Mouse (Mus musculus): ENCODE measurements around the gene 0610040J01Rik. TPM values are rescaled to one million over a fixed set of nuclear protein-coding genes. Genes with fewer than 3 reads are reported as not detected.
"Not testable (repeated sequence)": the region's sequence is repeated elsewhere in the genome, so short reads cannot be mapped to it uniquely, and the experiment has no call there.

The 0610040J01Rik gene
- polyA plus RNA-seq, 1 experiment from 2014 or later = 5.1 TPM

DNA sequence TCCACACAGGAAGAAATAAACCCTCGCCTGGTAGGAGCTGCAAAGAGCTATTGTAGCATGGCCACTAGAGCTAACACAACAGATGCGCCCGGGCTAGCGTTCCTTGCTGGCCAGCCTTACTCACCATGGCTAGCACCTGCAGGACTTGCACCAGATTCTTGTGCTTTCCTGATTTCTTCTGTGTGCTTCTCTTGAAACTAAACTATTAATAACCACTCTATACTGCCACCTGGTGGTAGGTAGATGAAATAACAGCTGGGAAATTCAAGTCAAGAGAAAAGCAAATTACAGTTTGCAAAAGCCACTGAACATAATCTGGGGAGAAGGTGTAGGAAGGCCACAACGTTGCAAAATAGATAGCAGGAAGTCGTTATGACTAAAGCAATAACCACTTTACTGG lies 74.5 kb downstream of the 0610040J01Rik start:
- Histone ChIP-seq H3K27me3 (replicated peaks; ENCODE audit: control insufficient read depth, insufficient read depth, low read length) (no peaks in the 10 kb centered on the region), H3K4me2 (ENCODE audit: low read length) (no peak overlapping the region), H3K27ac (ENCODE audit: low read length) (no peak overlapping the region), H3K9me3 (ENCODE audit: control insufficient read depth, low read length) (no peaks in the 10 kb centered on the region), H3K36me3 (ENCODE audit: control insufficient read depth, insufficient read depth) (no peaks in the 10 kb centered on the region), H3K4me1 (replicated peaks; ENCODE audit: control insufficient read depth, insufficient read depth, low read length) (no peaks in the 10 kb centered on the region), H3K9ac (replicated peaks; ENCODE audit: low read depth, low read length) (no peak overlapping the region), H3K4me3 (replicated peaks; ENCODE audit: low read length) (no peak overlapping the region)
- 38% methylated on average over 6 of the region's 6 CpGs for WGBS
- peak; percentile 72 for ATAC-seq

DNA sequence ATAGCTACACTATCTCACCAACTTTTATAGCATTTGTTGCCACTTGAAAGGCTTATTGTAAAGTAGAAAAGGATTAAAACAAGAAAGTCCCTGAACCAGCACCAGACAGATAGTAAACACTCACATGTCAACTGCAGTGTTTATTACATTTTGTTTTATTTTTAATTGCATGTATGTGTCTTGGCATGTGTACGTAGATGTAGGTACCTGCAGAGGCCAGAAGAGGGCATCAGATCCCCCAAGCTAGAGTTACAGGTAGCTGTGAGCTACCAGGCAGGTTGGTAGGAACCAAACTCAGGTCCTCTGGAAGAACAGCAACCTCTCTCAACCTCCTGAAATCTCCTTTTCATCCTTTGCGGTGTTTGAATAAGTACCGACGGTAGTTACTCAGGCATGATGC lies 74.9 kb downstream of the 0610040J01Rik start:
- Histone ChIP-seq H3K9ac (replicated peaks; ENCODE audit: low read depth, low read length) (no peak overlapping the region), H3K4me2 (ENCODE audit: low read length) (no peak overlapping the region), H3K36me3 (ENCODE audit: control insufficient read depth, insufficient read depth) (no peaks in the 10 kb centered on the region), H3K4me1 (replicated peaks; ENCODE audit: control insufficient read depth, insufficient read depth, low read length) (no peaks in the 10 kb centered on the region), H3K27ac (ENCODE audit: low read length) (no peak overlapping the region), H3K4me3 (replicated peaks; ENCODE audit: low read length) (no peak overlapping the region), H3K9me3 (ENCODE audit: control insufficient read depth, low read length) (no peaks in the 10 kb centered on the region), H3K27me3 (replicated peaks; ENCODE audit: control insufficient read depth, insufficient read depth, low read length) (no peaks in the 10 kb centered on the region)
- no peak for ATAC-seq
- 97% methylated on average over 4 of the region's 4 CpGs for WGBS

DNA sequence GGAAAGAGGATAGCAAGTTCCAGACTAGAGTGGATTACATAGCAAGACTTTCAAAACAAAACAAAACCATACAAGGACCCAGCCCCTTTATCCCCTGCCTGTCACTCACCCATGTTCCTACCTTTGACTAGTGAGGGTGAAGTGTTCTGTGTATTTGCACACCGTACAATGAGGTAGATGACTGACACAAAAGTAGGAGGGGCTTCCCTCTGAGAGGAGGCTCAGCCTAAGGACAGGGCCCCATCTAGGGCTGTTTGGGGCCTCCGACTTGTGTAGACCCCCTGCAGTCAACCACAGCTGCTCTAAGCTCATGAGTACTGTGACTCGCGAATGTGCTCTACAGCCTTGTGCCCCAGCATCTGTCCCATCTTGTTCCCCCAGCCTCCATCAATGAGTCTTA lies 79.1 kb downstream of the 0610040J01Rik start:
- Histone ChIP-seq H3K27me3 (replicated peaks; ENCODE audit: control insufficient read depth, insufficient read depth, low read length) (no peaks in the 10 kb centered on the region), H3K9me3 (ENCODE audit: control insufficient read depth, low read length) (no peaks in the 10 kb centered on the region), H3K4me2 (ENCODE audit: low read length) (no peak overlapping the region), H3K4me3 (replicated peaks; ENCODE audit: low read length) (no peak overlapping the region), H3K36me3 (ENCODE audit: control insufficient read depth, insufficient read depth) (no peaks in the 10 kb centered on the region), H3K4me1 (replicated peaks; ENCODE audit: control insufficient read depth, insufficient read depth, low read length) (no peaks in the 10 kb centered on the region), H3K9ac (replicated peaks; ENCODE audit: low read depth, low read length) (no peak overlapping the region), H3K27ac (ENCODE audit: low read length) (no peak overlapping the region)
- ATAC-seq = 0 out of 2 replicates have a peak, but pooled peaks have one; percentile 12
- WGBS = 70% methylated on average over 4 of the region's 4 CpGs

DNA sequence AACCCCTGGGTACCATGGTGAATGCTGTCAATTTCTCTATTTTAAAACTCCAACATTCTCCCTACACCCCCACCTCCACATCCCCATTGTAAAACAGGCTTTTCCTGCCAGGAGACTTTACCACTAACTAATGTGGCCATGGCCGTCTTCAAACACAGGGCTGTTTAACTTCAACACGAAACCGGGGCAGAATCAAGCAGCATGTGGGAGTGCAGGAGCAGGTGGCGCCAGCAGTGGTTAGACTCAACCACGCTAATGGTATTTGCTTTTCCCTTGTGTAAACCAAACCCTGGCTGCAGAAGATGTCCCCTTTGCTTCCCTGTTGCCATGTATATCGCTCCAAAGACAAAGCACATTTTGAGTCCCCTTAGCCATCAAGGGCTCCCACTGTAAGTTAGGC lies 79.7 kb downstream of the 0610040J01Rik start:
- Histone ChIP-seq H3K9me3 (ENCODE audit: control insufficient read depth, low read length) (no peaks in the 10 kb centered on the region), H3K27ac (ENCODE audit: low read length) (no peak overlapping the region), H3K4me1 (replicated peaks; ENCODE audit: control insufficient read depth, insufficient read depth, low read length) (no peaks in the 10 kb centered on the region), H3K4me2 (ENCODE audit: low read length) (no peak overlapping the region), H3K4me3 (replicated peaks; ENCODE audit: low read length) (no peak overlapping the region), H3K27me3 (replicated peaks; ENCODE audit: control insufficient read depth, insufficient read depth, low read length) (no peaks in the 10 kb centered on the region), H3K9ac (replicated peaks; ENCODE audit: low read depth, low read length) (no peak overlapping the region), H3K36me3 (ENCODE audit: control insufficient read depth, insufficient read depth) (no peaks in the 10 kb centered on the region)
- 91% methylated on average over 6 of the region's 6 CpGs for WGBS
- no peak for ATAC-seq

DNA sequence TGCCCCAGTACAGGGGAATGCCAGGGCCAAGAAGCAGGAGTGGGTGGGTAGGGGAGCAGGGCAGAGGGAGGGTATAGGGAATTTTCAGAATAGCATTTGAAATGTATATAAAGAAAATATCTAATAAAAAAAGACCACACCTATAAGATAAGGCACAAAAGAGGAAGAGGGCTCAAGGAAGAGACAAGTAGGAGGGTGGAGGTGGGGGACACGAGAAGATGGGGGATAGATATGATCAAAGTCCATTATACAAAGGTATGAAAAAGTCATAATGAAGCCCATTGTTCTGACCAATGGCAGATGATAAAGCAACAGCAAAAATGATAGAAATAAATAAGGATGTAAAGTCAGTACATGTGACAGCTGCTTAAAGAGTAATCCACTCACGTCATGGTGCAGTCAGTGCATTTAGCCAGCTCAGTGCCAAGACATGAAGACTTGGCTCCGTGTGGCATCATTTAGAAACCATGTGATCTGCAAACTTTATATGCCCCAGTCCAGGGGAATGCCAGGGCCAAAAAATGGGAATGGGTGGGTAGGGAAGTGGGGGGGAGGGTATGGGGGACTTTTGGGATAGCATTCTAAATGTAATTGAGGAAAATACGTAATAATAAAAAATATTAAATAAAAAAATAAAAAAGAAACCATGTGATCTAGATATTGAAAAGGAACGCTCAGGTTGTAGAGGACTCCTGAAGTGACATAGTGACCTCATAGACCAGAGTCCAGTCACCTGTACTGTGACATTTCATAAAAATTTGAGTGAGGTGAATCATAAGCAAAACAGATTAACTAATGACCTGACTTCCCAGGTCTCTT lies 85.0 kb downstream of the 0610040J01Rik start:
- H3K4me1 ChIP-seq (replicated peaks; ENCODE audit: control insufficient read depth, insufficient read depth, low read length); H3K9ac ChIP-seq (replicated peaks; ENCODE audit: low read depth, low read length); H3K27me3 ChIP-seq (replicated peaks; ENCODE audit: control insufficient read depth, insufficient read depth, low read length); H3K27ac ChIP-seq (ENCODE audit: low read length); H3K4me3 ChIP-seq (replicated peaks; ENCODE audit: low read length); H3K4me2 ChIP-seq (ENCODE audit: low read length); ATAC-seq; H3K36me3 ChIP-seq (ENCODE audit: control insufficient read depth, insufficient read depth); H3K9me3 ChIP-seq (ENCODE audit: control insufficient read depth, low read length): not testable (repeated sequence)
- 81% methylated on average over 5 of the region's 5 CpGs for WGBS

DNA sequence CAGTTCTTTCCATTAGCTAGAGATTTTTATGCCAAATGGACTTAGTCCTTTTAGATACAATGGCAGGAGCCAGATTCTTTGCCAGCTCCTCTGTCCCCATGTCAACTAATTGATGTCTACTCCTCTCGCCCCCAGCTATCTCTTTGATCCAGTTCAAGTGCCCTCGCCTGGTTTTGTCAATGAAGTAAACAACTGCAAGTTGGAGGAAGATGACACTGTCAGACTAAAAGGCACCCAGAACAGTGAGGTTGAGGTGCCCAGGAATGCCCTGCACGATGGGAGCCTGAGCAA lies 85.6 kb downstream of the 0610040J01Rik start:
- Histone ChIP-seq H3K4me1 (replicated peaks; ENCODE audit: control insufficient read depth, insufficient read depth, low read length) (no peaks in the 10 kb centered on the region), H3K4me3 (replicated peaks; ENCODE audit: low read length) (no peak overlapping the region), H3K9ac (replicated peaks; ENCODE audit: low read depth, low read length) (no peak overlapping the region), H3K36me3 (ENCODE audit: control insufficient read depth, insufficient read depth) (no peaks in the 10 kb centered on the region), H3K9me3 (ENCODE audit: control insufficient read depth, low read length) (no peaks in the 10 kb centered on the region), H3K4me2 (ENCODE audit: low read length) (no peak overlapping the region), H3K27ac (ENCODE audit: low read length) (no peak overlapping the region), H3K27me3 (replicated peaks; ENCODE audit: control insufficient read depth, insufficient read depth, low read length) (no peaks in the 10 kb centered on the region)
- no peak for ATAC-seq
- 90% methylated on average over 3 of the region's 3 CpGs for WGBS

DNA sequence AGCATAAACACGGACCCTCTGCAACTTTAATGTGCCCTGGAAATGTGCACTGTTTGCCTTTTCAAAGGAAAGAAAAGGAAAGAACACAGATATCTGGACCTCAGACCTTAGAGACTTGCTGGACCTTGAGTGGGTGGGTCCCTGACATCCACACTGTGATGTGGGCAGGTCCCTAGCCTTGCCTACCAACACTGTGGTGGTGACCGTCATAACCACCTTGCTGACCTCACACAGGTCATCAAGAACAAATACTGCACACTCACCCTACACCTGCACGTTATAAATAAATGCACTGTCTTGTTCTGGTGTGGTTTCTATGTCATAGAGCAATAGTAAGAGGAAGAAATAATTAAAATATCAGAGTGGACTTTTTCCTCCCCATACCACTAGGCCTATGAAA lies 91.2 kb downstream of the 0610040J01Rik start:
- no peaks in the 10 kb centered on the region for H3K9me3 ChIP-seq (ENCODE audit: control insufficient read depth, low read length)
- H3K4me1 ChIP-seq (replicated peaks; ENCODE audit: control insufficient read depth, insufficient read depth, low read length) = no peaks in the 10 kb centered on the region
- WGBS = 86% methylated on average over 3 of the region's 3 CpGs
- no peak overlapping the region for H3K4me2 ChIP-seq (ENCODE audit: low read length)
- no peak overlapping the region for H3K27ac ChIP-seq (ENCODE audit: low read length)
- H3K36me3 ChIP-seq (ENCODE audit: control insufficient read depth, insufficient read depth) = no peaks in the 10 kb centered on the region
- H3K4me3 ChIP-seq (replicated peaks; ENCODE audit: low read length) = no peak overlapping the region
- no peaks in the 10 kb centered on the region for H3K27me3 ChIP-seq (replicated peaks; ENCODE audit: control insufficient read depth, insufficient read depth, low read length)
- ATAC-seq = no peak
- H3K9ac ChIP-seq (replicated peaks; ENCODE audit: low read depth, low read length) = no peak overlapping the region

DNA sequence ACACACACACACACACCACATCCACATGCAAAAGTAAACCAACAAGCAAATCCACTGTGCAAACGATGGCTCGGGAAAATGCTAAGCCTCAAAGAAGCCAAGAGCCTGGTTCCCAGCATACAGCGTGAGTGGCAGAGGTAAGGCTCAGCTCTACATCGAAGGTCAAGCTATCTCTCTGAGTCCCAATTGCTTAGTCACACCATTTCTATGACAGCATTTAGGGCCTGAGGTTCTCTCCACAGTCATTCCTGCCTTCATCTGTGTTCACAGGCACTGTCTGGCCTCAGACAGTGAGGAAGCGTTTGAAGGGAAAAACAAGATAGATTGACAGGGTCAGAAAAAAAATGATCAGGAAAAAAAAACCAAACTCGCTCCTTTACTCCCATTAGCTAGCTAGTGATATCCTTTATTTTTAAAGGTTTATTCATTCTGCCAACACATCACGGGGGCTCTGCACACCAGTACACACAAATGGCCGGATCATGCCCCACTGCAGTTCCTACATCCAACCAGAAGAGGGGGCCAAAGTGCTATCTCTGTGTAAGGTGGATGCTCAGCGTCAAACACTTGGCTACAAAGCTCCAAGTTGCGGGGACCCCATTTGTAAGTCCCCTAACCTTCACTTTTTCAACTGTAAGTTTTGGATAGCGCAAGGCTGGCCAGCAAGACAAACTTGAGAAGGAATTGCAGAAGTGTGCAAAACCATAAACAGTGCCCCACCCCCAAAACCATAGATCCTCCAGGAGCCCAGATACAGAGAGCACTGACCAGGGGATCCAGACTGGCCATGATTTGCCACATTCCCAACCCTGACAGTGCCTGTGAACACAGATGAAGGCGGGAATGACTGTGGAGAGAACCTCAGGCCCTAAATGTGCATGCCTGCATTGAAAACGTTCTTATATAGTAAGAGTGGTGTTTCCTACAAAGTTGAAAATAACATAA lies 94.3 kb downstream of the 0610040J01Rik start:
- H3K27ac ChIP-seq (ENCODE audit: low read length) = no peak overlapping the region
- no peaks in the 10 kb centered on the region for H3K36me3 ChIP-seq (ENCODE audit: control insufficient read depth, insufficient read depth)
- no peak overlapping the region for H3K4me3 ChIP-seq (replicated peaks; ENCODE audit: low read length)
- WGBS = 38% methylated on average over 13 of the region's 13 CpGs
- peak; percentile 91 for ATAC-seq
- H3K4me1 ChIP-seq (replicated peaks; ENCODE audit: control insufficient read depth, insufficient read depth, low read length) = no peaks in the 10 kb centered on the region
- no peaks in the 10 kb centered on the region for H3K9me3 ChIP-seq (ENCODE audit: control insufficient read depth, low read length)
- no peak overlapping the region for H3K9ac ChIP-seq (replicated peaks; ENCODE audit: low read depth, low read length)
- no peaks in the 10 kb centered on the region for H3K27me3 ChIP-seq (replicated peaks; ENCODE audit: control insufficient read depth, insufficient read depth, low read length)
- H3K4me2 ChIP-seq (ENCODE audit: low read length) = no peak overlapping the region

DNA sequence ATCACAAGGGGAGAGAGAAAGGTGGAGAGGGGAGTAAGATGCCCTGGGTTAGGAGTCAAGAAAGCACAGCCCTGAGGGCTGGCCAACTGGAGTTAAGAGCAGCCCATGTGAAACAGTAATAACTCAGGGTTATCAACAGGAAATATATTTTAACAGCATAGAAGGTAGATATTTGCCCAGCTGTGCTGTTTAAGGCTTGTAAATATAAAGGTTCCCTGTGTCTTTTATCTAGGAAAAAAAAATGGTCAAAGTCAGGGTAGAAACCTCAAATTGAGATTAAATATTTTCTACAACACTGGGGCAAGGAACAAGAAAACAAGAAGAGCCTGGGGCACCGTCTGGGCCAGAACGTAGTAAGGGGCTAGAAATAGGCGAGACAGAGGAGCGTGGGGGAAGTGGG lies 95.3 kb downstream of the 0610040J01Rik start:
- Histone ChIP-seq H3K36me3 (ENCODE audit: control insufficient read depth, insufficient read depth) (no peaks in the 10 kb centered on the region), H3K27me3 (replicated peaks; ENCODE audit: control insufficient read depth, insufficient read depth, low read length) (no peaks in the 10 kb centered on the region), H3K4me2 (ENCODE audit: low read length) (no peak overlapping the region), H3K4me3 (replicated peaks; ENCODE audit: low read length) (no peak overlapping the region), H3K9me3 (ENCODE audit: control insufficient read depth, low read length) (no peaks in the 10 kb centered on the region), H3K9ac (replicated peaks; ENCODE audit: low read depth, low read length) (no peak overlapping the region), H3K4me1 (replicated peaks; ENCODE audit: control insufficient read depth, insufficient read depth, low read length) (no peaks in the 10 kb centered on the region), H3K27ac (ENCODE audit: low read length) (no peak overlapping the region)
- no peak for ATAC-seq
- 82% methylated on average over 4 of the region's 4 CpGs for WGBS
